Mouse (Mus musculus) right cerebral cortex, postnatal 36 days (tissue): ENCODE measurements around the gene Erlin1.
A peak's percentile ranks its signal among the peaks of the same experiment; 100 is the strongest.

Experiments used
- DNase-seq, 2 experiments: peaks; one replicate each; pipeline ENCODE4 v3.0.0; 2022; ENCODE audit warnings: low spot score in 2 of 2, mixed read lengths in 1 of 2

Gene Erlin1

DNA sequence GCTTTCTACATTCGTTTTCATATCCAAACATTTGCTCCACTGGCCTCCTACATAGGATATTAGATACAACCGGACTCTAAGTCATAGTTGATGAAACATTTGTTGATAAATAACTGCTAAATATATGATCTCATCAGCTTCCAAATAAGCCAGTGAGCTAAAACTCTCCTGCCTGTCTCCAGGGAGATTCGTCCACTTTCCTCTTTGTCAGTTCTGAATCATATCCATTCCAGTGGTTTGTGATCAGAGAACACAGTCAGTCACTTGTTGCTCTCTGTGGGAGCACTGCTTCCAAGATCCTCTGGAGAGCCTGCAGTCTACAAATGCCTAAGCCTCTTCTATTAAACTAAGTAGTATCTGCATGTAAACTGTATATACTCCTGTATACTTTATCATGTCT, 9.4 kb downstream of the Erlin1 start:
- DNase-seq = no peak

DNA sequence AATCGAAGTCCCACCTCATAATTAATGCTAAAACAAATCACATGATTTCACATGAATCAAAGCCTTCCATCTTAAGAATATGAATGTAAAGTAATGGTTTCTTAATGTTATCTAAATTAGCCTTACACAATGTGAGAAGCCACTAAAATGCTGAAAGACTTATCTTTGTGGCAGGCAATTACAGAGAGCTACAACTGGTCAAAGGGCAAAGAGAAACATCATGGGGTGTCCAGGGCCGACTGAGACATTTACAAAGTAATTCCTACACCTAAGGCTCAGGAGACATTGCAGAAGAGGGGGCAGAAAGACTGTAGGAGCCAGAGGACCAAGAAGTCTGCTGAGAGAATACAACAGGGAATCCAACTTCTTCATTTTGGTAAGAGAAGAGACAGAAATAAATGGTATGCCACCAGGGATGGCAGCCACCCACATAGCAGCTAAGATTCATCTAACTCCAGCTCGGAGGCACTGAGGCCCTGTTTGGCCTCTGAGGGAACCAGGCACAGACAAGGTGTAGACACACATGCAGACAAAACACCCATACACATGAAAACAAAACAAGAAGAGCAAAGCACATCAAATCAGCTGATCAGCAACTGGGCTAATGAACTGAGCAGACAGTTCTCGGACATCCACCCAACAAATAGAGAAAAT, 14.3 kb downstream of the Erlin1 start:
- DNase-seq = peak in 1 of 2 experiments; percentile 10

DNA sequence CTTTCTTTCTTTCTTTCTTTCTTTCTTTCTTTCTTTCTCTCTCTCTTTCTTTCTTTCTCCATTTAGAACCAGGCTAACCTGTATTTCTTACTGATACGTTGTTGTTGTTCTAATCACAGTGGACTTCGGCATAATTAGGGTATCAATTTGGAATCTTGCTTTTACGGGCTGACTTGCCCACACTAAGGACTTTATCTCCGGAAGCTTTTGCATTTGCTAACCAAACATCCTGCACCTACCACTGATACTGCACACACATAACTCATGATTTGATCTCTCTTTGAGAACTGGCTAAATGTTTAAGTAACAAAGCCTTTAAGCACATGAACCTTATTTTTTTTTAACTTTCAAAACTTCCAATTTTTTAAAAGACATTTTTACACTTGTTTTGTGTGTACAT, 19.2 kb downstream of the Erlin1 start:
- no peak for DNase-seq

DNA sequence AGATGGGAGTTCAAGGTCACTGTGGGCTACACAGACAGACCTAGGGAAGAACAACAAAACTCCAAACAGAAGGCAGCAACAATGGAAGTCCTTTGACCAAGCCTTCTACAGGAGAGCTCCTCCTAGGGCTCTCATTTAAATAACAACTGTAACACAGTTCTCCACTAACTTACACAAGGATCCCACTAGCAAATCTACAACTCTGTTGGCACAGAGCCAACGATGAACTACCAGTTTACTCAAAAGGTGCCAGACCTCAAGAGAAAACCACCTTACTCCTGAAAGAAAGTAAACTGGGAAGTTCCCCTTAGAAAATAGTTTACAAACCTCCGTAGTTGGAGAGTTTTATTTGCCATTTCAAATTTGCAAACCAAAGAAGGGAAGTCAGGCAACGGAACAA, 20.3 kb downstream of the Erlin1 start:
- DNase-seq = no peak

DNA sequence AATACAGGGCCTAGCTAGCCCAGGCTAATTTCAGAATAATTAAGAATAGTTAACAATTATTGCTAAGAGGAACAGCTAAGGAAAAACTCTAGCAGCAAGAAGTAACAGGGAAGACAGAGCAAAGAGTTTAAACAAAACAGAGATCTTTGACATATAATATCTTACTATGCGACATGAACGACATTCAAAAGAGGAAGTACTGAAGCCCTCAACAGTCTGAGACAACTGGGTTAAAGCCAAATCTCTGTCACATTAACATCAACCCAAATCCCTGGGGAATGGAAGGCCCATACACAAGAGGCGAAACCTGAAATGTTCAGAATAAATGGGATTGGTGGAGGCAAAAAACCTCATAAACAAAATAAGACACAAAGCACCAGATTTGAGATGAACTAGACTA, 23.7 kb downstream of the Erlin1 start:
- DNase-seq = no peak

DNA sequence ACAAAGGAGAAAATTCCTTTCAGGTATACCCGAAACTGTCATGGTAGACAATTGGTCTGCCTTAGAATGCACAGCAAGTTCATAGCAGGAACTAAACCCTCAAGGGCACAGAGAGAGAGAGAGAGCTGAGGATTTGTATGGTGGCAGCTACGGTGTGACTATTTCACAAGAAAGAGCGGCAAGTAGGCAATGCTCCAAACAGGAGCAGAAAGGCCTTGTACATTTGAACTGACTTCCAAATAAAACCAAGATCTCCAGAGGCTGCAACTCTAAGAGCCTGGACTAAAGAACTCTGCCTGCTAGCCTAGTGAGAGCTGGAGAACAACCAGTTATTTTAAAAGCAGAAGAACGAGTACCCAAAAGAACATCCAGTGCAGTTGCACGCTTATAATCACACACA, 27.5 kb downstream of the Erlin1 start:
- DNase-seq = no peak

DNA sequence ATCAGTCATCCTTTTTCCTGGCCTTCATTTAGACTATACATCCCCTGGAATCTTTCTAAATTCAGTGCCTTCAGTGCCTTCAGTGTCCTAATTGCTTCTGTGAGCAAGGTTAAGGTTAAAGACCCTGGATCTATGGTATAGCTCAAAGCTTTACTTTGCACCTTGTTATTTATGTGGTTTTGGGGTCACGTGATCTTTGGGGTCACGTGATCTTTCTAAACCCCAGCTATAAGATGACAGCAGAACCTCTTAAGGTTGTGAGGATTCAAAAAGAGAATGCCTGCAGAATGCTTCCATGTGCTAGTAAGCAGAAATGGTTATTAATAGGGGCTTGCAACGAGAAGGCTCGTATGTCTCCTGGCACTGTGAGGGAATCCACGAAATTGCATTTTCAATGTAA, 36.2 kb downstream of the Erlin1 start:
- DNase-seq = no peak

DNA sequence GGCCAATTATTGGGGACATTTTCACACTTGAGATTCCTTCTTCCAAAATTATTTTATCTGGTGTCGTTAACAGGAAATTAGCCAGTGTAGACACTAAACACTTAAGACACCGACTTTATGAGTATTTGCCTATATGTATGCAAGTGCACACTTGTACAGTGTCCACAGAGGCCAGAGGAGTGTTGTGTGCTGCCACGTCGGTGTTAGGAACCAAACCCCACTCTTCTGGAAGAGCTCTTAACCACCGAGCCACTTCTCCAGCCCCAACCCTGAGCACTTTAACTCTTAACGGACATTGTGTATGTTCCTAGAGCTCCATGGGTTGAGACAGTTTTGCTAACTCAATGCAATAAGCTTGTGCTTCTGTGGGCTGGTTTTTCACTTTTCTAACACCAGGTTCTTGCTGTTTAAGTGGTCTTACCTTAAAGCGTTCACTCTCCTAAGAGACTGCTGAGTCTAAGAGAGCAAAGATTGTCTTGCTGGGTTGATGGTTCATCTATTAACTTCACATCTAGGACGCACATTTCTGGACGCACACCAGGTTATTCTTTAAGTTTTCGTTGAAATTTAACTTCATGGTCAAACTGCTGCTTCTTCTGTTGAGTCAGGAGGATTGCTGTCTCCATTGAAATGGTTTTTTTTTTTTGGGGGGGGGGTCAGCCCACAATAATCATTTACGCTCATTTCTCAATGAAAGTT, 37.4 kb downstream of the Erlin1 start:
- no peak for DNase-seq

DNA sequence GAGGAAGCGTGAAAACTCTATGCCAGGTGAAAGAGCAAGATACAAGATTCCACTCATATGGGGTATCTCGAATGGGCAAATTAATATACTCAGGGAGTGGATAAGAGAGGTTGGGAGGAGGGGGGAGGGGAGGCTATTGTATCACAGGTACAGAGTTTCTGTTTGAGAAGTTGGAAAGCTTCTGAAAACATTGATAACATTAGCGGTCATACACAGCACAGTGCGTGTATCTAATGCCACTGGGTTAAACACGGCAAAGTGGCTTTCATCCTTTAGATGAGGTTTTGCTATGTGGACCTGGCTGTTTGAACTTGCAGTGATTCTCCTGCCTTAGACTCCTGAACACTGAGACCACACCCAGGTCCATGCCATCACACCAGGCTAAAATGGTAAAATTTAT, 39.6 kb downstream of the Erlin1 start:
- DNase-seq = no peak

DNA sequence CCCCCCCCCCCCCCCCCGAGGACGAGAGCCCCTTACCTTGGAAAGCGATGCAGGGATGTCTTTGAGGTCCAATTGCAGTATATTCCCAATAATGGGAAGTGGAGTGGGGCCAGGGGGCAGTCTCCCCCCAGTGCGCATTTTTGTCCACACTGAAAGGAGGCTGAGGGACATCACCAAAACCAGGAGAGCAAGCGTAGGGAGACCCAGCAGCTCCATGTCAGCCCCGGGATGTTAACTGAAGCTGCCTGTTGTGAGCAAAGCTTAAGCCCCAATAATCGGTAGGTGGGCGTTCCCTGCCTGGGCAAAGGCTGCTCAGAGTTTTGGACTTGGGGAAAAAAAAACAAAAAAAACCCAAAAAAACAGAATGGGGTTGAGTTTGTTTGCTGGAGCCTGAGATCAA, 40.6 kb downstream of the Erlin1 start, which contains the start of gene Cyp2c23:
TSS of gene Cyp2c23 (minus strand) at position 237 of the 400 bp plus-strand sequence.
- DNase-seq = no peak

DNA sequence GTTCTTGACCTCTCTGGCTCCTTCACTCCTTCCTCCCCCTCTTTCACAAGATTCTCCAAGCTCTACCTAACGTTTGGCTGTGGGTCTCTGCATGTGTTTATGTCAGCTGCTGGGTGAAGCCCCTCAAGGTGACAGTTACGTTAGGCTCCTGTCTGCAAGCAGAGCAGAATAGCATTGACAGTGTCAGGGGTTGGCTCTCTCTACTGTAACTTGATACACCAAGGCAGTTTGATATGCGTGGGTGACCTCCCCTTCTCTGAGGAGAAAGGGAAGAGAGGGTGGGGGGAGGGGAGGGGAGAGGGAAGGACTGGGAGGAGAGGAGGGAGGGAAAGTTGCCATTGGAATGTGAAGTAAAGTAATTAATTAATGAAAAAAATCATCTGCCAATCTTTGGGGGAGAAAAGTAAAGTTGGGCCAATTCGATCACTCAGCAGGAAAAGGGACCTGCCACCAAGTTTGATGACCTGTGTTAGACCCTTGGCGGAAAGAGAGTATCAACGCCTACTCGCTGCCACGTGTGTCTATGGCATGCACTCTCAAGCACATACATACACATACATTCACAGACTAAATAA, 42.5 kb downstream of the Erlin1 start:
- DNase-seq = no peak

DNA sequence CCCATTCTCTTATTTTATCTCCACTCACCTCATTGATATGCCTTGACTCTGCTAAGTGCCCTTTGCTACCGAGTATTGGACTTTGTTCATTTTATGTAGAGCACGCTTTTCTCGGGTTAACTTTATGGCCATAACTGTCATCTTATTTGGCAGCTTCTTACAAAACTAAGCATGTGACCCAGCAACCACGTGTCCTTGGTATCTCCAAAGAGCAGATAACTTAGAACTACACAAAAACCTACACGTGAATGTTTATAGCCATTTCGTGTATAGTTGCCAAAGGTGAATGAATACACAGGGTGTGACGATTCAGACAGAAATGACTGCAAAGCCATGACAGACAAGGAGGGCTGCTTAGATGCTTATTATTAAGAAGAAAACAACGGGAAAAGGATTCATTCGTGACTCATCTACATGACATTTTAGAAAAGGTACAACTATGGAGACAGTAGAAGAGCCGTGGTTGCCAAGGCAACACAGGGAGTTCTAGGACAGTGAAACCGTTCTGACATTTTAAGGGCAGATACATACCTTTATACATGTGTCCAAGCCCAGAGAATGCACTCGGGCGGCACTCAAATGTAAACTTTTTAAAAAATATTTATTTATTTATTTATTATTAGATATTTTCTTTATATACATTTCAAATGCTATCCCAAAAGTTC, 44.5 kb downstream of the Erlin1 start:
- DNase-seq = no peak

DNA sequence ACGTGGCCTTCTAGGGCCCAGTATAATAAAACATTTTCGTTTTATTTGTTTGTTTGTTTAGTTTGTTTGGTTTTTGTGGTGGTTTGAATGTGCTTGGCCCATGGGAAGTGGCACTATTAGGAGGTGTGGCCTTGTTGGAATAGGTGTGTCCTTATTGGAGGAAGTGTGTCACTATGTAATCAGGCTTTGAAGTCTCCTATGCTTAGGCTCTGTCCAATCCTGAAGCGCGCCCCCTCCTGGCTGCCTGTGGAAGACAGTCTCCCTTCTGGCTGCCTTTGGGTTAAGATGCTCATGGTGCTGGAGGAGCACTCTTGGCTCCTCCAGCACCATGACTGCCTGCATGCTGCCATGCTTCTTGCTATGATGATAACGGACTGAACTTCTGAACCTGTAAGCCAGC, 46.5 kb downstream of the Erlin1 start:
- DNase-seq = no peak

DNA sequence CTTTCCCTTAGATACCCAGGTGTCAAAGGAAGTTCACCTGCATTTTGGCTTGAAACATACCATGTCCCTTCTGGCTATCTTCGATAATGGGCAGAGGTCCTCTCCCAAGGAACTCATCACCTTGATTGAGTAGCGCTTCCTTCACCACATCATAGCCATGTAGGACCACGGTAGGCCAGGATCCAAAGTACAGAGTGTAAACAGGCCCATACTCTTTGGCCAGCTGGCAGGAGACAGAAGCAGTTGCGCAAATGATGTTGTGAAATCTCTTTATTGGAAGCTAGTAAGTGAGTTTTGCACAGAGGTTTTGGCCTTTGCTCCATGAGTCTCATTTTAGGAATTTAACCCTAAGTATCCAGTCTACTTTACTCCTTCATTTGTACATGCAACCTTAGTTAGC, 48.1 kb downstream of the Erlin1 start:
- no peak for DNase-seq

DNA sequence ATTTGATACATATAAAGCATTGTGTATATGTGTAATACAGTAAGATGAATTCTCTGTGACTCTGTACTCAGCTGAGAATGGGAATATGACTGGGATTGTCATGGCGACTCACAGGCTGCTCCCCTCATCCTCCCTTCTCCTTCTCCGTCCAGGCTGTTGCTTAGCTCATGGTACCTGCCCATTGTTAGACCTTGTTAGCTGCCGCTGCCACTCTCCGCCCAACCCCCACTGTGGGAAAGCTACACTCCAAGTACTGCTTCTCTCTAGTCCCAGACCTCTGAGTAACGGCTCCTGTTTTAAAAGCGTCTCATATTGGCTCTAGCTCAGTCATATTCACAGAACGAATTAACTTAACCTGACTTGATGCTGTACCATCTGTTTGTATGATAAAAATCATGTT, 49.8 kb downstream of the Erlin1 start:
- no peak for DNase-seq

DNA sequence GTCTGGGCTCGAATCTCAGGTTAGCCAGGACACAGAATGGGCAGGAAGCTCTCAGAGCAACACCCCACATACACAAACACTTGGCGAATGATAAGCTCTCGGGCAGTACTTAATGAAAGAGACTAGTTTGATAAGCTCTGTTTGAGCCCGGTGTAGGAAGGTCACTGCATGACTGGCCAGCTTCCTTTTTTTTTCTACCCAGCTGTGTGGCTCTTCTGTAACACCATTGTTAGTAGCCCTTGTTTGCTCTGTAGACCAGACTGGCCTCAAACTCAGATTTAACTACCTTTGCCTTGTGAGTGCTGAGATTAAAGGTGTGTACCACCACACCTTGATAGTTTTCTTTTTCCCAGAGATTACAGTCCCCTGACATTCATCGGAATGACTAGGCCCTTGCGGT, 55.7 kb downstream of the Erlin1 start:
- no peak for DNase-seq

DNA sequence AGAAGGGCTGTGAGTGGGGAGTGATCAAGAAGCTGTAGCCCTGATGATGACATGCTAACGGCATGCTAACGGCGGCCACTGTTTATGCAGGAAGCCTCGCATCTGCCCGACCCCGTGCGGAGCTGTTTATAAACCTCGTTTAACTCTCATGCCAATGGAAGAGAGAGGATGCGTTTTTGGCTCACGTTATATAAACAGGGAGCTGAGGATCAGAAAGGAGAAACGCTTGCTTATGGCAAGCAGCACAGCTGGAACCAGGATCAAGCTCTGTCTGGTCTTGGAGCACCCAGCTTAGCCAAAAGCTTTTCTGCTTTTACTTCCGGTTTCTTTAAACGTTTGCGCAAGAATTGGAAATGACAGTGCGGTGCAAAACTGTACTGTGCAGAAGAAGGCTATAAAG, 60.8 kb downstream of the Erlin1 start:
- DNase-seq = no peak

DNA sequence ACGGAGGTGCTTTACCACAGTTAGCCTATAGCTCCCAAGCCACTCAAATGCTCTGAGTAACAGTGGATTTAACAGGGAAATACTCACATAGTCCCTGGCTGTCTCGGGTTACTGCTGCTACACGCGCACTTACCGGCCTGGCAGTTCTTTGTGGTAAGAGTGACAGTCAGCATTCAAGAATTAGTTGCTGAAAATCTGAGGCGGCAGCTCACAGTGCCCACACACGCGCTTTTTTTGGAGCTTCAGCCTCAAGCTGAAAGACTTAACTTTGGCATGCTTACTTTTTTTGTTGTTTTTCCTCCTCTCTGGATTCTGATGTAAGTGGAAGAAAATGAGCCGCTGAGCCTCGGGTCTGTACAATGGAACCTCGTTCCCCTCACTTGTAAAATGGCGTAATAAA, 62.4 kb downstream of the Erlin1 start:
- peak; percentile 43 to 65 for DNase-seq

DNA sequence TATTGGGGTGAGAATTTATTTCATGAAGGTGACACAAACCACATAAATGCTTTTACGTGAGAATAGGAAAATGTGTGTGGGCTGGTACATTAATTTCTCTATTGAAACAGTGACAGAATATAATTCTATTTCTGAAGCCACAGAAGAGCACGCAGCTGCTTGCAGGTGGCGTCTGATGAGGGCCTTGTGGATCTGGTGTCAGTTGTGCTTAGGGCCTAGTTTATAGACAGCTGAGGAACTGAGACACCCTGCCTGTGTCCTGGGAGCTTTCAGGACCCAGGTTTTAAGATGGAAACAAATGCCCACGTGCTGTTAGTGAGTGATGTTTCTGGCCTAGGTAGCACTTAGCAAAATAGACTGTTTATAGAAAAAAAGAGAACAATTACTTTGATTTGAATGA, 64.6 kb downstream of the Erlin1 start:
- no peak for DNase-seq

DNA sequence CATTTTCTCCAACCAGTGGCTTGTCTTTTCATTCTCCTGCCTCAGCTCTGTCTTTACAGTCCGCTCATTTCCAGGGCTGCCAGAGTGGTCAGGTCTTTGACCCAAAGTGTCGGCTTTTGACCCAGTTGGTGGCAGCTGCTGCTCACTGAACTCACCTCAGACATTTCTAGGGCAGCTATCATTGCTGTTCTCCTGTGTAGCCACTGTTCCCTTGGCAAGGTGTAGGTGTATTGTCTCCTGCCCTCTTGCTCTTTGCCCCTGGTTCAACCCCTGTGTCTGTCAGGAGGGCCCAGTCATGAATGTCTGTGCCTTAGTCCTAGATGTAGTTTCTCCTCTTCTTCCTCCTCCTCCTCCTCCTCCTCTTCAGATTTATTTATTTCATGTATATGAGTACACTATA, 65.3 kb downstream of the Erlin1 start:
- DNase-seq = no peak

DNA sequence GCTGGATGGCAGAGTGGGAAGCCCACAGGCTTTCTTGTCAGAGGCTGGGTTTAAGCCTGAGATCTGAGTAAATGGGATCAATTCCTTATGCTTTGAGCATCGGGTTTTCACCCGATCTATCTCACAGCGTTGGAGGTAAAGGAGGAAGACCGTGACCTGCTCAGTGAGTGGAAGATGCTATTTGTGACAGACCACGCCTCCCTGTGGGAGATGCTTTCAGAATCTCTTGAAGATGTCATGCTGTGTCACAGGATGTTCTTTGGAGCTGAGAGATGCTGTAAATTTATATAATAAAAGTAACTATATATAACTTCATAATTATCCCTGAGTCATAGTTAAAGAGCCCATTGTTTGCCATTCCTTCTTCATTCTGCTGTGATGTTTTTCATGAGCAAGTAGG, 68.9 kb downstream of the Erlin1 start:
- peak; percentile 28 to 42 for DNase-seq

DNA sequence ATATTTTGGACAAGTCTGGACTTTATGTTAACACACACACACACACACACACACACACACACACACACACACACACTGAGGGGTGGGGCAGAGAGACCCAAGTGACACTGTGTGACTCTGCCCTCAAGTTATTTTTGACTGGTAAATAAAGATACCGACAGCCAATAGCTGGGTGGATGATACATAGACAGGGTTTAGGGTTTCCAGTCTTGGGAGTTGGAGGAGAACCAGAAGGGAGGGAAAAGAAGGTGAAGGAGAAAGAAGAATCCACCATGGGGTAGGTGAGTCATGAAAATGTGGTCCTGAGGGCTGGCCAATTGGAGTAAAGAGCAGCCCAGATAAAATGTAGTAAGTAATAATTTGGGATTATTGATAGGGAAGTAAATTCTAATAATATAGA, 69.5 kb downstream of the Erlin1 start:
- DNase-seq = no peak
